Mouse (Mus musculus) heart, adult 11 months (tissue): ENCODE results near the gene Hand2.
A peak's percentile ranks its signal among the peaks of the same experiment; 100 is the strongest.

Source experiments
- DNase-seq: peaks from one replicate; pipeline ENCODE4 v3.0.0; 2022

Gene Hand2

DNA sequence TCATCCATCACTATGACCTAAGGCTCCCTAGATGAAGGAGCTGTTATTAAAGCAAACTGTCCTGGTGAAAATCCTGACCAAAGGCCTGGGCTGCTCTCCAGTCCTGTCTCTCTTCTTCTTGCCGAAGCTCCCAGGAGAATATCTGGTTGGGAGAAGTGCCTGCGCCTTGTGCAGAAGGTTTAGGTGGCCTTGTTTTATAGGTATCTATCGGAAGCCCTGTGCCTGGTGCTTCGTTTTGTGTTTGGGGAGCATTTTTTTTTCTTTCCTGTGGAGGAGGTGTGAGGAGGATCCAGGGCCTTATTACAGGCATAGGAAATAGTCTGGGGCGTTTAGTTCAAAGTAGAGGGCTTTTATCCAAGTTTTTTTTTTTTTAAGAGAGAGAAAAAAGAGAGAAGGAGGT lies 3.9 kb downstream of the Hand2 start:
- DNase-seq, result peak; percentile 89

DNA sequence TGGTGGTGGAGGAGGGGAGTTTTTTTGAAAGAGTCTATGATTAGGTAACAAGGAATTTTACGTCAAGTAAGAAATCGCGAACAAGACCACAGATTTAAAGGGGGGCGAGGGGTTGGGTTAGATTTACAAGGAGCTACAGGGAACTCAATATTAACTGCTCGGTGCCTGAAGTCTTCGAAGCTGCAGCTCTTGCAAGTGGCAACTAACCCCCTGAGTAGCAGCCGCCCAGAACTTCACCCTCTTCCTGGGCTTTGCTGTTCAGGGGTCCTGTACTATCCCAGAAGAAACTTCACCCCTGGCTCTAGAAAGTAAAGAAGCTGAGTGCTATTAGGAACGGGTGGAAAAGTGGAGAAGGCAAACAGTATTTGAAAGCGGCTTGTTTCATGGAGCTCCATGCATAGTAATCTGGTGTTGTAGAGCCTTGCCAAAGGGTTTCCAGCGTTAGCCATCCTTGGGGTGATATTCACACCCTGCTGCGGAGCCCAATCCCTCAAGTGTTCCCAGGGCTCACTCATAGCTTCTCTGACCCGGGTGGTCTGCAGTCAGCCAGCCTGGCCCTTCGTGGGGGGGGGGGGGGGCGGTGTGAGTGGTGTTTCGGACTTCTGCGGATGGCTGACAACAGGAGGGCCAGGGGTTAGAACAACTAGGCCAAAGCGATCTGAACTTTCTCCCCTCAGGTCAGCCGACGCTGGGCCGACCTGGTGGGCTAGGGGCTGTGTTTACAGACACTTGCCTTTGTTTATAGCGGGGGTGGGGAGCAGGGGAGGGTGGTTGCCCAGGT lies 4.5 kb downstream of the Hand2 start:
- DNase-seq, result peak; percentile 89

DNA sequence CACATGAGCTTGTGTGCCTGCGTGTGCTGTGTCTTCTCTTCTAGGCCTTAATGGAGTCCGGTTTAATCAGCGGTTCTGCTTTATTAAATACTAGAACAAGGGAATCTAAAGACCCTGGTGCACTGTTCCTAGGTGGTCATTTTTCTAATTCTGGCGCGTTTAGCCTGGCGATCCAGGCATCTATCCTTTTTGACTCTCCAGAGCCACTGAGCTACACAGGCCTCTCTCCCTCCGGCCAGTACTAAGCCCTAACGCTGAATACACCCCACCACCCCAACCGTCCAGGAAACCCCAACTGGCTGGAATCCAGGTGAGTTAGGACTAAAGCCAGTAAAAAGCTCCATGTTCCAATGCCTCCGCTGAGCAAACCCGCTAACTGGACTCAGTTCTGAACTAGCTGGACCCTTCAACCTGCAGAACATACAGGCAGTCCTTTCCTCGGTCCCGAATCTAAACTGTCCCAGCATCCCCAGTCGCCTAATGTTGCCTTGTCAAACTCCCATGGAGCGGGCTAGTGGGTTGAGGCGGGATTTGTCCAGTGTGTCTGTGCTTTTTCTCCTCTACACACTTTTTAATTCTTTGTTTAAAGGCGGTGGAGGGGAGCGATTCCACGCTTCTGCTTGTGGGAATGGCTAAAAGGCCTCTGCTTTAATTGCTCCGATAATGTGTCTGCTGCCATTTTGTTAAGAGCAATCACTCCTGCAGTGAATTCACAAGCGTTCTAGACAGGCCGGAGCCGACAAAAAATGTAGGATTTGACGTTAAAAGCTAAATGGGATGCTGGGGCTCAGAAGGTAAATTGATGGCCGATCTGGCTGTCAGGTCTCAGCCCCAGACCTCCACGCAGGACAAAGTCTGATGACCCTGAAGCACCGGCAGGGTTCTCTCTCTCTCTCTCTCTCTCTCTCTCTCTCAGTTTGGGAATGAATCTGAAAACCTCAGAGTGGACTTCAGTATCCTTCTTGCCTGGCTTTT lies 5.6 kb downstream of the Hand2 start:
- peak; percentile 92 for DNase-seq

DNA sequence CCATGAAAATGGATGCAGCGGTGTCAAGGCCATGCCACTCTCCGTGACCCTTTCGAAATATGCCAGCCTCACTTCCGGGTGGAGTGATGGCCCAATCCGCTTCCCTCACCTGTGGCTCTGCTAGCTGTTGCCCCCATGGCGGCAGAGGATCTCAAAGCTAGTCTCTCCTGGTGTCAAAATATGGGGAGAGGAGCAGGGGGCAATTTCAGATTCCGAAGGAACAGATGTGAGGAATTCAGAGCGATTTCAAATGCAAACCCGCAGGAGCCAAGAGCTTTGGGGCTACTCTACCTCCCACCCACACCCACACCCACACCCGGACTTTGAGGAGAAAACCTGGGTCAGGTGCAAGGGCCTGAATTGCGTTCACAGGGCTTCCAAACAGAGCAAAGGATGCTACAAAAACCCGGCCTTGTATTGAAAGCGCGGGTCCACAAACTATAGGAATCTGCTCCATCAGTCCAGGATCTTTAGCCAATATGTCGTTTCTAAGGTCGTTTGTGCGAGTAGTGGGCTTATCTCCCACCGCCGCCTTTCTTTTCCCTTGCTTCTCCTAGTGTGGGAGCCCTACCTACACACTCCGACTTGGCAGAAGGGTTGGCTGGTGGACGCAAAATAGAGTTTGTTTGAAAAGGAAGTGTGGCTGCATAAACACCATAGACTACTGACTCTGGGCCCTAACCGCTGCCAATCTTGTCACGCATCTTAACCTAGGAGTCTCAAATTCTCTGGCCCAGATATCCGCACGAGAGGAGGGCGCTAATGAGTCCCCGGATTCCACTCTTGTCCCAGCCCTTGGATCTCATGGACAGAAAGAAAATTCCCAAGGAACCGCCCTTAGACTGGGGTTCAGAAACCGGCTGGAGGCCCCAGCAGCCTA lies 6.7 kb downstream of the Hand2 start:
- peak; percentile 90 for DNase-seq

DNA sequence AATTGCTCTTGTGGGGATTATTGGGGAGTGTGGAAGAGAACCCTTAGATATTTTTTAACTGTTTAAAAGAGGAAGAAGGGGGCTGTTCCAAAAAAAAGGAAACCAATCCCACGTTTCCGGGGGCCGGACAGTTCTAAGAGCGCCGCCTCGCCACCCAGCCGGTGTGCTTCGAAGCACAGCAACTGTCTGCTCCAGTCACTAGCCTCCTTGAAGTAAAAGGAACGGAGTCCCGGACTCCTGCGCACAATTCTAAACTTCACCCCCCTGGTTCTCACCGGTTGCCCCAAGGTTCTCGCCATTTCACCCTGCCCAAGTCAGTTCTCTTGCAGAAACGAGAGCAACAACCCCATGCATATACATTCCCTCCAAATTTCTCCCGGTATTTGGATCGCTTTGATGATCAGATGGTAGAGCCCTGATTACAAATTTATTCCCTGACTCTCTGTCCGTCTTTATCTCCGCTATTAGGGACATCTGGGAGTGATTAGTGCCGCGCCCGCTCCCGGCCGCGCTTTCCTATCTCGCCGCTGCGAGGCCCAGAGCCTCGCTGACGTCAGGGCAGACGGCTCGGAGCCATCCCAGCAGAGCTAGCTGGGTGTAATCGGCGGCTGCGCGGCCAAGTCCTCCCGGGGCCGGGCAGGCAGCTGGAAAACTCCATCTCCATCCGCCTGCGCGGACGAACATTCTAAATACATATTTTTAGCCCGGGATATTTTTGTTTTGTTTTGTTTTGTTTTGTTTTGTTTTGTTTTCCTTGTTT lies 7.6 kb downstream of the Hand2 start:
- DNase-seq, result peak; percentile 99

DNA sequence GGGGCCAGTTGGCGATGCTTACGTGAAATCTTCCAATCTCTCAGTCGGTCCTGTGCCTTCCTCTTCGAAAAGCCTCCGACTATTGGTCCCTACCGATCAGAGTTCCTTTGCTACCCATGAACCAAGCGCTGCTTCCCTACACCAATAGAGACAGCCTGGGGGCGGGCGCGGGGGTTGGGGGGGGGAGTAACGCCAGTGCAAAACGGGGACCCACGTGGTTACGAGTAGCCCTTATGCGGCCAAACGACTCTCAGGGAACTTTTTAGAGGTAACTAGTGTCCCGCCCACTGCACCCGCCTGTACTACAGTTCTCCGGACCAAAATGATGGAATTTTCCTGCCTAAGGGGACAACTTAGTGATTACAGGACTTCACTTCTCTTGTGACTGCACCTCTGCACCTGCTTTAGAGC lies 8.2 kb downstream of the Hand2 start:
- peak; percentile 99 for DNase-seq

DNA sequence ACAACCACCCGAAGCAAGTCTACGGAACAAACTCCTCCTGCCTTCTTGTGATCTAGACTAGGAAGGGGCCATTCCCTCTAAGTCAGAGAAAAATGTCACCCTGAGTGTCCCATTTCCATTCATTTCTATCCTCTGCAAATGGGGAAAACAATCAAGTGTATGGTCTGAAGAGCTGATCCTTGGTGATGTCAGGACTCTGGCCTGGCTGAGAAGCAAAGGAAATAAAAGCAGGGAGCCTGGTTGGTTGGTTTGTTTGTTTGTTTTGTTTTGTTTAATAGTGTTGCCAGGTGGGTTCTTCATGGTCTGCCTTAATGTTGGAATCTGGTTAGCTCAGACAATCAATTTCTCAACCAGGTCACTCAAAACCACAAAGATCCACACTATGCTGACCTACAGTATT lies 9.3 kb downstream of the Hand2 start:
- peak; percentile 83 for DNase-seq

DNA sequence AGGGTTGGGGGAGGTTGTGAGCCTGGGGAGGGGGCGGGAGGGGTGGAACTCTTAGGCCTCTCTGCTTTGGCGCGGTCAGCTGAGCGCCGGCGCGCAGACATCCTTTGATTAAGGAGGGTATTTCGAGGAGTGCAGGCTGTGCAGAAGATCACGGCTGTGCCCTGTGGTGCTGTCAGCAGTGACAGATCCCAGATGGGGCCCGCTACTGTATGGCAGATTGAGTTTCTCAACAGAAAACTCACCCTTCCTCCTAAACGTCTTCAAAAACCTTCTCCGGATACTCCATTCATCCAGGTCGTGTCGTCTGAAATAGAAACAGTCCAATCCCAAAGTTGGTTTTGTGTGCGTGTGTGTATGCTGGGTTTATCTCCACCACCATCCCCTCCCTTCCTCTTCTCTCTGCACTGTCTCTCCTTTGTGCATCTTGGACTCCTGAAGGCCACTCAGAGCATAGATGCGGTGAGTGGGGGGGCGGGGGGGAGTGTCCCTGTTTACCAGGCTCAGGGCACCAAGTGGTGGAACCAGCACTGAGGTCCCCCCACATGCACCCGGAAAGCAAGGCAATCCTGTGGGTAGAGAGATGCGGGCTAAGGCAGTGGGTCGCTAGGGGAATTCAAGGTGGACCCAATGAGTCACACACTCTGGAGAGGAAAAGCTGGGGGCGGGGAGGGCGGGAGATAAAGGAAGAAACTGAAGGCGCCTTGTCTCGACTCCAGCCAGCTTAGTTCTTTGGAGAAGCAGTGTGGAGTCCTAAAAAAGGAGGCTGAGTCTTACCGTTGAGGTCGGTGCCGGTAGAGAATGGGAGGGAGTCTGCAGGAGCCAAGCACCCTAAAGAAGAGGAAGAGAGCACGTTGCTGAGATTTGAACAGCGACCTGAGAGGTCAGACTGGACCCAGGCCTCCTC lies 11.2 kb downstream of the Hand2 start:
- peak; percentile 94 for DNase-seq

DNA sequence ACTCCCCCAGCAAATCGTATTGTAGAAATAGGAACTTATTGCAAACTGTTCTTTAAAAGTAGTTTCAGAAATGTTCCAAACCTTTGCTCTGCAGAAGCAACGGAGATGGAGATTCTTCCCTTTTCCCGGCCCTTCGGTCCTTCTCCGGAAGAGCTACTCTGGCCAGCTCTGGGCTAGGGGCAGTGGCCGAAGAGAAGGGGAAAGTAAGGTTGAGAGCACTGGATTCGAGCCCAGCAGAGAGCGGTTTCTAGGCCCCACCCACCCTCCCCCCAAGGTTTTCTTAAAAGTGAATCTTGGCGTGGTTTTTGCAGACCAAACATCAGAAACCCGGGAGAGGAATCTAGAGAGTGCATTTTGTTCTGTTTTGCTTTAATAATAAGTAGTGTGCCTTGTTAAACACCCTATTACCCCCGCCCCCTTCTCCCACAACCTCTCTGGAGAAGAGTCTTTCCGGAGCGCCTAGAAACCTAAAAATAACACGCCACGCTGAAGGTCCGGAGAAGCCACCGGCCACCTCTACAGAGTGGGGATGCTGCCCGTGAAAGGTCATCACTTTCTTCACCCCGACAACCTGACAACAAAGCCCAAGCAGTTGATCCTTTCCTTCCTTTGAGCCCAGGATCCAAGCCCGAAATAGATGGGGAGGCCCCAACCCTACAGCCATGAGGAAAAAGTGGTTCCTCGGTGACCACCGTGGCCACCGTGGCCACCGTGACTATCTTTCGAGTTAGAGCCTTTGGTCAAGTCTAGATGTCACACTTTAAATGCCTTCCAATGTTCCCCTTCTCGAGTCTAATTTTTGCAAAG lies 12.1 kb downstream of the Hand2 start:
- DNase-seq, result peak; percentile 94

DNA sequence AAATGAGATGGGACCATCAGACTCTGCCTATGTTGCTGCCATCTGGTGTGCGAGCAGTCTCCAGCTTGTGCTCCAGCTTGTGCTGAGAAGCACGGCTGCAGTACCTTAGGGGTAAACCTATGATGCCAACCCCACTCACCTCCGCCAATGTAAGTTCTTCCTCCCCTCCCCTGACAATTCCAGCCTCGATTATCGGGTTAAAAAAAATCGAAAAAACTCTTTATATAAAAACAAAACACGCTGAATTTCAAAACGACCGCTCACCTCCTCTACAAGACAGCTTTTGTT lies 12.6 kb downstream of the Hand2 start:
- DNase-seq, result peak; percentile 92

DNA sequence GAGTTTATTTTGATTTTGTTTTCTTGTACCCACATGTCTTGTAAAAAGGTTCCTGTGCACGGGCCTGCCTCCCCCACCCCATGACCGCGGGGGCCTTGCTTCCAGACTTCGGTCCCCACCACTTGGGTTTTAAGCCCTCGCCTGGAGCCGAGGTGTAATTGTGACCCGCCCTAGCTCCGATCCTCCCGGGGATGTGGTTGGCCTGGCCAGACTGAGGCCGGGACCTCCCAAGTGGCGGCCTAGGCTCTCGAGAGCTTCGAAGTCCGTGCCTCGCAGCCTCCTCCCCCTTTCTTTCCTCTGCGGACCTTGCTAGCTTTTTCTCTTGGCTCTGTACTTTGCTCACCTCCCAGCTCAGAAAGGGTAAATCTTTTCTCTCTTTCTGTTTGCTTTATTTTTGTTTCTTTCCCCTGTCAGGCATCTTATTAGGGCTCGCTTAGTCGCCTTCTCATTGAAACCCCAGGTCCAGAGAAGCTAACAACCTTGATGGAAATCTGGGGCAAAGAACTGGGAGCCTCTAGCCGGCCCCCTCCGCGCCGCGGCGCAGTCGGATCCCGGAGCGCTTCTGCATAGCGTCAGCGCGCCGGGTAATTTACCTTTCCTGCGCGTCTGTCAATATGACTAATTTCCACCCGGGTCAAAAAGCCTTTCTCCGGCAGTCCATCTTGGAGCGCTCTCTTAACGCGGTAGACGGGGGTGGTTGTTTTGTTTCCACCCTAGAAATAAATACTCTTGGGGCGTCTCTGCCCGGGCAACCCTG lies 13.2 kb downstream of the Hand2 start:
- peak; percentile 96 for DNase-seq

DNA sequence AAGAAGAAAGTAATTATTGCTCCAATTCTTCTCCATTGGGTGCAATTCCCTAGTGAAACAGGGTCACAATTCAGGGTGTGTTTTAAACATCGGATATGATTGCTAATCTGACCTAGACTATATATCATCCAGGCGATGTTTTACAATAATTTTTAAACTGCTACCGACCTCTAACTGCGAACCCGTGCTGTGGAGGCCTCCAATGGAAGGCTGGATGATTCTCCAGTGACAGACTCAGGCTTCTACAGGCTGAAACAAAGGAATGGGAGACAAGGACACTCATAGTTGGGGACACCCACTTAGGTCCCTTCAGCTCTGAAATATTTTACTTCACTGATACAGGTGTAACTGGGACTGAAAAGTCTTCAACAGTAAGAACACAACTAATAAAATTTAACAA lies 13.9 kb downstream of the Hand2 start:
- peak; percentile 41 for DNase-seq

DNA sequence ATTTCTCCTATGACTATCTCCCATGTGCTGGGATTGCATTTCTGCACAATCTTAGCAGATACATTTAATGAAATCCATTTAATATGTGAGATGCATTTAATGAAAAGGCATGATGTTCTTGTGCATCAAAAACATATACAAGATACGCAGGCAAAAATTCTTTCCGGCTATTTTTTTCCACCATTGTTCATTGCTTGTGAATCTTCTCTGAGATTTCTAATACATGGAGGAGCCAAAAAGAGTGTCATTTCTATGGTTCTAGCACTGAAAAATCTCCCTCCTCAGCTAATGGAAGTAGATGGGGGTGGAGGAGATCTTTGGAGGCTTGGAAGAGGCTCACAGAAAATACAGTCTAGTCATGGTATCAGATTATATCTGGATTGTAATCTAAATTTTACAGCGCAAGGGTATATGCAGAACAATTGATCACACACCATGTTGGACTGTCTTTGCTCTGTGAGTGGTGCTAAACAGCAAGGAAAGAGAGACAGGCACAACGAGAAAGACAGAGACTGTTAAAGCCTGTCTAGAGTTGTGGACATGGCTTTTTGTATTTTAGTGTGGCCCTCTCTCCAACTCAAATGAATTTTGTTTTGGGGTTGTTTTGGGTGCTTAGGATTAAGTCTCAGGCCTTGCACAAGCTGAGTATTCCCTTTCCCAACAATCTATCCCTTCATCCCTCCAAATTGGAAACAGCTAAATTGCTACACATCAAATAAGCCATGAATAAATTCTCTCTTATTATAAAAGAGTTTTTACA lies 16.7 kb downstream of the Hand2 start:
- DNase-seq, result peak; percentile 24

DNA sequence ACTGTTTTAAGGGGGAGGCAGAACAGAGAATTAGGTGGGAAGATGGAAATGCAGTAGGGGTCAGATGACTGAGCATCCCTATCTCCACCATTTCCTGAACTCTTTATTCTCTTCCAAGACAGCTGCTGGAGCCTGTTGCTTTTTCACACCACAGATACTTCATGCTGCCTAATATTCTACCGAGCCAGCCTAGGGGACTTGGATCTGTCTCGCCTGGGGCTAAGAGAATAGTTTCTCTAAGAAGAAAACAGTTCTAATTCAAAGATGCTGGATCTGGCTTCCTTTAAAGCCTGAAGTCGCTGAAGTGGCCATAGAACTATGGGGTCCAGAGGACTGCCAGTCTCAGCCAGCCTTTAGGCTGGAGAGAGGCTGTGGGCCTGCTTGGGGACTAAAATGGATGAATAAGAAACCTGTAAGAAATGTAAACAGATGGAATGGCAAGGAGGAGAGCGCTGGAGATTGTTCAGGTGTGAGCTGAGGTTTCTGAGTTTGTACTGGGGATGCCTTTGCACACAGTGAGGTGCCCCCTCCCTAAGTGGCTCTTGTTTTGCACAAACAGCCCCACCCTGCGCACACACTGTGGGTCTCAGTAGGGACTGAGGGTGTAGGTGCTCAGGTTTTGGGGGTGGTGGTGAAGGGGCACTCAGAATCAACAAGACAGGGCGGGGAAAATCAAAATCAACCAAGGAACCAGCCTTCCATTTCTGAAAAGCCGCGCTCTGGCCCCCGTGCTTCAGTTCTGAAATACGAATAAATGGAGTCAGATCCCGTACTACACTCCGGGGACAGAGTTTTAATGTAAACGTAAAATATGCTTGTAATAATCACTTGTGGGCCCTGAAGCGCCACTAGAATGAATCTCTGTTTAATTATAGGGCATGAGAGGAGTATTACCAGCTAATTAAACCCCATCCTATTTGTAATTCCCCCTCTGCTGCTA lies 19.2 kb downstream of the Hand2 start:
- DNase-seq, result peak; percentile 78

DNA sequence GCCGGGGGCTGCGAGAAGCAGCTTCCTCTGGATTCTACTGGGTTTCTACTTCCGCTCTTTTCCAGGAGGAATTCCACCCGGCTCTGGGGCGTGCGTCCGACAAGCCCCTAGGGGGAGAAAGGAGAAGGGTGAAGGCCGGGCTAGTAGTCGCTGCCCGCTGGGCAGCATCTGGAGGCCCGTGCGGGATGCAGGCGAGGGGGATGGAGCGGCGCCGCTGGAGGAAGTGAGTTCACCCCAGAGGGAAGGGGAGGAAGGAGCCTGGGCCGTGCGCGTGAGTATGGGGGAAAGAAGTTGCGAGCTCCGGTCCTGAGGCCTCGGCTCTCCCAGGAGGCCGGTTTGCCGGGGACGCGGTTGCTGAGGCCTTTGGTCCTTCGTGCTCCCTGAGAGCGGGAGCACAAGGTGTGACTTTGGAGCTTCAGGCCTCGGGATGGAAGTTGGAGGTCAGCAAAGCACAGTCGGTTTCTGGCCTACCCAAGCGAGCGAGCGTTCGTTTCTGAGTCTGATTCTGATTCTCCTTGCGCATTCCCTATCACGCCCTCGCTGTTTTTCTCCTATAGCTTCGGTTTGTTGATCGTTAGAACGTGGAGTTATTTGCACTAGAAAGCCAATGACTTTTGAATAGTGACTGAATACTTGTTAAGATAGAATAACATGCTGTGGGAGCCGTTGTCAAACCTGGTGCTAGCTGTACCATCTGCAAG lies 20.2 kb downstream of the Hand2 start:
- DNase-seq, result peak; percentile 97

DNA sequence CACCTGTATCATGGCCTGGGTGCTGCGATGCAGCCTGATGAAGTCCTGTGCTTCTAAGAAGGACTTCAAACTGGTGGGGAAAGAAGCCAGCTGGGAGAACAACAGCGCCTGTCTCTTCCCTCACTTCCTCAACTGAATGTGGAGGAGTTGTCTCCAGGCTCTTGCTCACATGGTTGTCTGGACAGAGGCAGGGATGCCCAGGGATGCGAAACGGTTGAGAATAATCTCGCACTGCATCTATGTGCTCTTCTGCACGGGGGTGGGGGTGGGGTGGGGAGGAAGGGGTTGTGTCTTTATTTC lies 20.7 kb downstream of the Hand2 start:
- DNase-seq, result peak; percentile 88
